Mouse (Mus musculus): ENCODE results near the gene Babam2. TPM values are rescaled to one million over a fixed set of nuclear protein-coding genes. Genes with fewer than 3 reads are reported as not detected.
"Not testable (repeated sequence)": the region's sequence is repeated elsewhere in the genome, so short reads cannot be mapped to it uniquely, and the experiment has no call there.

Gene Babam2
- polyA plus RNA-seq, 1 experiment from 2014 or later, result 45.6 TPM

GRCm38 (mm10) chr5:31963352-31963751, 265.9 kb downstream of the Babam2 start:
- Histone ChIP-seq H3K27ac (ENCODE audit: poor library complexity, severe bottlenecking) (no peak overlapping the region), H3K36me3 (no peaks in the 10 kb centered on the region), H3K4me3 (no peak overlapping the region), H3K9me3 (replicated peaks) (no peaks in the 10 kb centered on the region), H3K27me3 (replicated peaks) (no peaks in the 10 kb centered on the region), H3K4me1 (replicated peaks) (no peaks in the 10 kb centered on the region), H3K9ac (no peak overlapping the region), H3K4me2 (no peak overlapping the region)
- 83% methylated on average over 8 of the region's 8 CpGs for WGBS
- no peak for ATAC-seq (ENCODE audit: insufficient number of reproducible peaks, low FRiP score)

- Histone ChIP-seq H3K27ac (ENCODE audit: poor library complexity, severe bottlenecking) (no peak overlapping the region), H3K9me3 (replicated peaks) (no peaks in the 10 kb centered on the region), H3K27me3 (replicated peaks) (no peaks in the 10 kb centered on the region), H3K36me3 (no peaks in the 10 kb centered on the region), H3K4me3 (no peak overlapping the region), H3K4me1 (replicated peaks) (no peaks in the 10 kb centered on the region), H3K9ac (no peak overlapping the region), H3K4me2 (no peak overlapping the region)
- WGBS, result 80% methylated on average over 2 of the region's 2 CpGs
- ATAC-seq (ENCODE audit: insufficient number of reproducible peaks, low FRiP score), result no peak
These were observed 266.4 kb downstream of the Babam2 start for GRCm38 (mm10) chr5:31963851-31964250.

GRCm38 (mm10) chr5:31966741-31967140, 269.3 kb downstream of the Babam2 start:
- Histone ChIP-seq H3K27ac (ENCODE audit: poor library complexity, severe bottlenecking) (no peak overlapping the region), H3K9me3 (replicated peaks) (no peaks in the 10 kb centered on the region)
- 57% methylated on average over 5 of the region's 5 CpGs for WGBS

GRCm38 (mm10) chr5:31967526-31967925, 270.0 kb downstream of the Babam2 start:
- Histone ChIP-seq H3K27ac (ENCODE audit: poor library complexity, severe bottlenecking) (no peak overlapping the region), H3K4me2 (no peak overlapping the region), H3K36me3 (no peaks in the 10 kb centered on the region), H3K27me3 (replicated peaks) (no peaks in the 10 kb centered on the region), H3K4me1 (replicated peaks) (no peaks in the 10 kb centered on the region; the same call in 1 of the 2 replicates), H3K9me3 (replicated peaks) (no peaks in the 10 kb centered on the region), H3K4me3 (no peak overlapping the region), H3K9ac (no peak overlapping the region)
- no peak for ATAC-seq (ENCODE audit: insufficient number of reproducible peaks, low FRiP score)
- WGBS, result 87% methylated on average over 4 of the region's 4 CpGs

More at GRCm38 (mm10) chr5:31966741-31967140, 269.3 kb downstream of the Babam2 start:
- H3K4me1 ChIP-seq (replicated peaks), result no peaks in the 10 kb centered on the region
- no peak overlapping the region for H3K4me2 ChIP-seq
- no peak for ATAC-seq (ENCODE audit: insufficient number of reproducible peaks, low FRiP score)
- H3K36me3 ChIP-seq, result no peaks in the 10 kb centered on the region
- no peak overlapping the region for H3K4me3 ChIP-seq
- H3K27me3 ChIP-seq (replicated peaks), result no peaks in the 10 kb centered on the region
- H3K9ac ChIP-seq, result no peak overlapping the region

- Histone ChIP-seq H3K4me3 (no peak overlapping the region), H3K4me1 (replicated peaks) (no peaks in the 10 kb centered on the region; the same call in 1 of the 2 replicates), H3K27ac (ENCODE audit: poor library complexity, severe bottlenecking) (no peak overlapping the region), H3K9ac (no peak overlapping the region), H3K27me3 (replicated peaks) (no peaks in the 10 kb centered on the region), H3K9me3 (replicated peaks) (no peaks in the 10 kb centered on the region), H3K4me2 (no peak overlapping the region), H3K36me3 (no peaks in the 10 kb centered on the region)
- no peak for ATAC-seq (ENCODE audit: insufficient number of reproducible peaks, low FRiP score)
- WGBS, result 68% methylated on average over 6 of the region's 6 CpGs
These were observed 270.6 kb downstream of the Babam2 start for GRCm38 (mm10) chr5:31968046-31968506.

GRCm38 (mm10) chr5:31972416-31972815, 274.9 kb downstream of the Babam2 start:
- not testable (repeated sequence) for H3K27me3 ChIP-seq (replicated peaks); H3K9ac ChIP-seq; H3K4me1 ChIP-seq (replicated peaks); H3K4me3 ChIP-seq; H3K27ac ChIP-seq (ENCODE audit: poor library complexity, severe bottlenecking); H3K4me2 ChIP-seq; H3K9me3 ChIP-seq (replicated peaks); H3K36me3 ChIP-seq; ATAC-seq (ENCODE audit: insufficient number of reproducible peaks, low FRiP score)
- WGBS, result 92% methylated on average over 1 of the region's 1 CpGs

- Histone ChIP-seq H3K9ac (no peak overlapping the region), H3K36me3 (no peaks in the 10 kb centered on the region), H3K4me3 (no peak overlapping the region), H3K27ac (ENCODE audit: poor library complexity, severe bottlenecking) (no peak overlapping the region), H3K4me2 (no peak overlapping the region), H3K4me1 (replicated peaks) (no peaks in the 10 kb centered on the region; the same call in 1 of the 2 replicates), H3K27me3 (replicated peaks) (no peaks in the 10 kb centered on the region), H3K9me3 (replicated peaks) (no peaks in the 10 kb centered on the region)
- 63% methylated on average over 3 of the region's 3 CpGs for WGBS
- no peak for ATAC-seq (ENCODE audit: insufficient number of reproducible peaks, low FRiP score)
These were observed 277.2 kb downstream of the Babam2 start for GRCm38 (mm10) chr5:31974614-31975168.

GRCm38 (mm10) chr5:31982061-31982460, 284.6 kb downstream of the Babam2 start:
- Histone ChIP-seq H3K9ac (no peak overlapping the region), H3K4me2 (no peak overlapping the region), H3K36me3 (no peaks in the 10 kb centered on the region), H3K9me3 (replicated peaks) (no peaks in the 10 kb centered on the region), H3K4me1 (replicated peaks) (peaks cover 8% of the 10 kb centered on the region; the same call in 1 of the 2 replicates), H3K27me3 (replicated peaks) (no peaks in the 10 kb centered on the region), H3K27ac (ENCODE audit: poor library complexity, severe bottlenecking) (no peak overlapping the region), H3K4me3 (no peak overlapping the region)
- WGBS, result 38% methylated on average over 5 of the region's 5 CpGs
- no peak for ATAC-seq (ENCODE audit: insufficient number of reproducible peaks, low FRiP score)

- Histone ChIP-seq H3K36me3 (no peaks in the 10 kb centered on the region), H3K27ac (ENCODE audit: poor library complexity, severe bottlenecking) (no peak overlapping the region), H3K4me1 (replicated peaks) (peaks cover 8% of the 10 kb centered on the region; the same call in 1 of the 2 replicates), H3K9ac (no peak overlapping the region), H3K27me3 (replicated peaks) (no peaks in the 10 kb centered on the region), H3K9me3 (replicated peaks) (no peaks in the 10 kb centered on the region), H3K4me2 (no peak overlapping the region), H3K4me3 (no peak overlapping the region)
- ATAC-seq (ENCODE audit: insufficient number of reproducible peaks, low FRiP score), result no peak
- WGBS, result 85% methylated on average over 7 of the region's 7 CpGs
These were observed 285.7 kb downstream of the Babam2 start for GRCm38 (mm10) chr5:31983161-31983560.

GRCm38 (mm10) chr5:31983817-31984368, 286.4 kb downstream of the Babam2 start:
- 74% methylated on average over 2 of the region's 2 CpGs for WGBS
- H3K9me3 ChIP-seq (replicated peaks), result no peaks in the 10 kb centered on the region
- H3K4me2 ChIP-seq, result no peak overlapping the region
- no peaks in the 10 kb centered on the region for H3K27me3 ChIP-seq (replicated peaks)
- H3K36me3 ChIP-seq, result no peaks in the 10 kb centered on the region
- no peak overlapping the region for H3K9ac ChIP-seq
- H3K27ac ChIP-seq (ENCODE audit: poor library complexity, severe bottlenecking), result no peak overlapping the region
- no peak overlapping the region for H3K4me3 ChIP-seq
- no peak for ATAC-seq (ENCODE audit: insufficient number of reproducible peaks, low FRiP score)
- peaks cover 8% of the 10 kb centered on the region; the same call in 1 of the 2 replicates for H3K4me1 ChIP-seq (replicated peaks)

- peaks cover 8% of the 10 kb centered on the region; the same call in 1 of the 2 replicates for H3K4me1 ChIP-seq (replicated peaks)
- no peak for ATAC-seq (ENCODE audit: insufficient number of reproducible peaks, low FRiP score)
- H3K27me3 ChIP-seq (replicated peaks), result no peaks in the 10 kb centered on the region
- 71% methylated on average over 13 of the region's 13 CpGs for WGBS
- H3K36me3 ChIP-seq, result no peaks in the 10 kb centered on the region
- no peak overlapping the region for H3K4me3 ChIP-seq
- no peak overlapping the region for H3K4me2 ChIP-seq
- no peak overlapping the region for H3K27ac ChIP-seq (ENCODE audit: poor library complexity, severe bottlenecking)
- no peaks in the 10 kb centered on the region for H3K9me3 ChIP-seq (replicated peaks)
- no peak overlapping the region for H3K9ac ChIP-seq
These were observed 287.0 kb downstream of the Babam2 start for GRCm38 (mm10) chr5:31984369-31984961.

Data from heart, embryonic 12.5 days (tissue).